ENCODE assay signal across 8 mouse cellular contexts in the genomic region with DNA sequence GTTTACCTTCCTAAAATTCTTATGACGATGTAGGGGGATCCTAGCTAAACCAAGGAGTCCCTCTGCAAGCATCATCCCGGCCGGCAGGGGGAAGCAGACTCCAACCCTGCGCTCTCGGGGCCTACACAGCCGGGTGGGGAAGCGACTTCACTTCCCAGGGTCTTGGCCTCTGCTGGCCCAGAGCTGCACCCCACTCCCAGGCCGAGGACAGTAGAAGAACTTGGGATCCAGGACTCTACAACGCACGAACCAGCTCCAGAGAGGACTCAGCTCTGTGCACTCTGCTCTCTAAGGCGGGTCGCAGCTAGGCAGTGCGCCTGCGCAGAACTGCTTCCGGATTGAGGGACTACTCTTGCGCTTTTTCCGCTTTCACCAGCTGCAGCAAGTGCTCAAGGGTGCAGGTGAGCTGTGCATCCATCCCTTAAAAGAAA. TPM values are rescaled to one million over a fixed set of nuclear protein-coding genes. Genes with fewer than 3 reads are reported as not detected.
DNase-seq lines count a peak whose midpoint lies in the region; ATAC-seq and TF ChIP-seq lines count a peak whose summit lies in the region.

A gene (plus strand): TSS at position 87 of the 431 bp plus-strand sequence.

- no peaks in the 10 kb centered on the region for H3K36me3 ChIP-seq in hindbrain, embryonic 14.5 days (replicated peaks; ENCODE audit: control insufficient read depth, insufficient read depth)

- H3K27ac ChIP-seq in hindbrain, embryonic 14.5 days = peak within 1 kb of the TSS; percentile 68

- ATAC-seq in Patski = peak; percentile 94
- ATAC-seq in hindbrain, embryonic 14.5 days (ENCODE audit: low FRiP score) = peak; percentile 95

- H3K9me3 ChIP-seq in hindbrain, embryonic 14.5 days (ENCODE audit: control insufficient read depth, low read length) = no peaks in the 10 kb centered on the region

- H3K4me3 ChIP-seq in hindbrain, embryonic 14.5 days (replicated peaks; ENCODE audit: low read length) = peak within 1 kb of the TSS; percentile 69

- peak within 1 kb of the TSS; percentile 92 for H3K4me2 ChIP-seq in hindbrain, embryonic 14.5 days (replicated peaks)

- H3K9ac ChIP-seq in hindbrain, embryonic 14.5 days = peak within 1 kb of the TSS; percentile 91

- no peaks in the 10 kb centered on the region for H3K27me3 ChIP-seq in Patski
- H3K27me3 ChIP-seq in hindbrain, embryonic 14.5 days (ENCODE audit: control insufficient read depth, insufficient read depth, low read length) = no peaks in the 10 kb centered on the region

- in situ Hi-C loops in Patski (cut with MboI; ENCODE audit: low pct_unique_long_range_greater_than_20kb) = loop anchor here (5.0 kb wide), 2 partner anchors 44 to 51 kb away; no protein-coding TSS in a partner anchor

- H3K4me1 ChIP-seq in hindbrain, embryonic 14.5 days (replicated peaks; ENCODE audit: control insufficient read depth, insufficient read depth, low read length) = peaks cover 9% of the 10 kb centered on the region

- POLR2A ChIA-PET in Patski (lab: Charles Lee) = no interaction called here

- DNase-seq in Patski (ENCODE audit: low read depth, low spot score) = peak; percentile 60
- peak; percentile 90 to 92 for DNase-seq in cerebellum, postnatal 14 days
- peak; percentile 83 to 86 for DNase-seq in frontal cortex, postnatal 25 days (ENCODE audit: low spot score in 2 of 2)
- DNase-seq in hindbrain, embryonic 14.5 days (ENCODE audit: low spot score) = peak; percentile 88
- DNase-seq in layer of hippocampus, postnatal 36 days = peak; percentile 85 to 86
- peak; percentile 93 for DNase-seq in lung, postnatal 36 days
- peak; percentile 90 for DNase-seq in retina, postnatal 1 day
- DNase-seq in urinary bladder, adult 18-20 months (ENCODE audit: low spot score in 2 of 2) = peak; percentile 82 to 94

- CTCF ChIA-PET in Patski (lab: Charles Lee) = interaction anchor here (0.7 to 2.8 kb wide), 13 partner anchors 10 to 278 kb away, joined by 3 to 13 read pairs (median 4); a partner anchor contains a TSS

- 0% methylated on average over 17 of the region's 17 CpGs for WGBS in hindbrain, embryonic 14.5 days

- peak; percentile 95 for TF ChIP-seq CTCF in Patski (IDR thresholded peaks at IDR 0.05)

RNA-seq across cellular contexts. Expression of the gene that starts here (rescaled TPM):
- 8.5 TPM for polyA plus RNA-seq in Patski (2021)
- polyA plus RNA-seq in hindbrain, embryonic 14.5 days (2014; fragmentation: Nextera tagmentation; extraction: Ambion mirVana) = 19.5 and 20.0 TPM in 2 replicates
- total RNA-seq in layer of hippocampus, postnatal 36 days (2021) = 10 to 100 TPM; 24.7 to 30.7 TPM

Comparison
In these comparisons a context has a peak if more than half of its experiments do, and no peak if none do; other contexts are left out.
1. Peak in every context shown above with its lines: DNase-seq, ATAC-seq, H3K4me3 ChIP-seq and H3K27ac ChIP-seq.